Mouse (Mus musculus) retina, postnatal 1 day (tissue): Measurements from ENCODE around the gene Fbxo27.
"Not testable (repeated sequence)": the region's sequence is repeated elsewhere in the genome, so short reads cannot be mapped to it uniquely, and the experiment has no call there.

Experiments
- DNase-seq: peaks from one replicate; pipeline ENCODE4 v3.0.0-alpha.2; 2012

Fbxo27 gene

GRCm38 (mm10) chr7:28692545-28693320 lies at the start of gene Fbxo27:
Gene Fbxo27, plus strand, starts transcription at chr7:28692849.
- peak; percentile 95 for DNase-seq

DNA sequence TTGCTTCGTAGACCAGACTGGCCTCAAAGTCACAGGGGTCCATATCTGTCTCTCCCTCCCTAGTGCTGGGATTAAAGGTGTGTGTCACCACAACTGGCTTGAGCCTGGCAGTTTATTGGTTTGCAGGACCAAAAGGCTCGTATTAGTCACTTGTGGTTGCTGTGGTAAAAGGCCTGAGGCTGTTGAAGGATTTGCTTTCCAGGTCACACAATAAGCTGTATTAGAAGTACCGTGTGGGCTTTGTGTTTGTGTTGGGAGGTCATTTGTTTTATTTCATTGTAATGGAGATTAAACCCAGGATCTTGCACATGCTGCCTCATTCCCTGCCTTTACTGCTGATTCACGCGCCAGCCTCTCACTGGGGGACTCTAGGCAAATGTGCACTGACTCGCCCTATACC lies 47.3 kb upstream of the Fbxo27 start:
- DNase-seq, result no peak

GRCm38 (mm10) chr7:28645947-28646475 lies 46.6 kb upstream of the Fbxo27 start:
- DNase-seq, result no peak

DNA sequence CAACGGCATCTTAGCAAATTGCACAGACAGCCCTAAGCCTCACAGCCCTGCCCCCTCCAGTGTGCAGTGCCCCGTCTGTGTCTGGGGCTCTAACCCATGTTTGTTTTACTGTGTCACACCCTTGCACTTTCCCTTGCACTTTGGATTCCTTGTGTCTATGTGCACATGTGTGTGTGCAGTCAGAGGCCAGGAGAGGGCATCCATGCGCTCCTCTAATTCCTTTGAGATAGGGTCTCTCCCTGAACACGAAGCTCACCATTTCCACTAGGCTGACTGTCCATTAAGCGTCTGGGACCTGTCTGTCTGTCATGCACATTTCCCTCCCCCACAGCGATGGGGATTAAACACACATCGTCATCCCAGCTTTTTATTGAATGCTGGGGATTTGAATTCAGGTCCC lies 45.6 kb upstream of the Fbxo27 start:
- DNase-seq, result peak; percentile 52

DNA sequence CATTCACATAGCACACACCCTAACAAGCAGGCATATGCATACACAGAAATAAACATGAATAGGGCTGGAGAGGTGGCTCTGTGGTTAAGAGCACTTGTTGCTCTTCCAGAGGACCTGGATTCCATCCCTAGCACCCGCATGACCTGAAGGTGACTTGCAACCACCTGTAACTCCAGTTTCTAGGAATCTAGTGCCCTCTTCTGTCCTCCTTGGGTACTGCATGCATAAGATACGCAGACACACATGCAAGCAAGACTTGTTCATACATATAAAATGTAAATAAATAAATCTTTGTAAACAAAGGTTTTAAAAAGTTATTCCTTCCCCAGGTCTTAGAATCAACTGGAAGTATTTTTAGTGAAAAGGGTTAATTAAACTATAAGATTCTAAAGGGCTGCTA lies 41.5 kb upstream of the Fbxo27 start:
- no peak for DNase-seq

DNA sequence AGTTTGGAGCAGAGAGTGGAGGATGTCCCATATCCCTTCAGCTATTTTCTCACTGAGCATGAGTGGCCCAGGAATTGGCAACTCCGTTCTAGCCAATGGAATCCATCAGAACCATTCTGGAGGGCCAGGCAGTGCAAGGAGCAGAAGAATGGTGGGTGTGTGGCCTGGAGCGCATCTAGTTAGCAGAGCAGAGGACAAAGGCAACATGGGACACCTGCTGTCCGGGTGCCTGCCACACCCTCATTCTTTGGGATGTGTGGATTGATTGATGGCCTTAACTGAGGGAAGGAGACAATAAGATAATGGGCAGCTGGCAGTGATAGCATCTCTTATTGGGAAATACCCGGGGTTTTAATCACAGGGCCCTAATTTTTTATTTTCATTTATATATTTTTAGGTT lies 36.2 kb upstream of the Fbxo27 start:
- DNase-seq, result no peak

DNA sequence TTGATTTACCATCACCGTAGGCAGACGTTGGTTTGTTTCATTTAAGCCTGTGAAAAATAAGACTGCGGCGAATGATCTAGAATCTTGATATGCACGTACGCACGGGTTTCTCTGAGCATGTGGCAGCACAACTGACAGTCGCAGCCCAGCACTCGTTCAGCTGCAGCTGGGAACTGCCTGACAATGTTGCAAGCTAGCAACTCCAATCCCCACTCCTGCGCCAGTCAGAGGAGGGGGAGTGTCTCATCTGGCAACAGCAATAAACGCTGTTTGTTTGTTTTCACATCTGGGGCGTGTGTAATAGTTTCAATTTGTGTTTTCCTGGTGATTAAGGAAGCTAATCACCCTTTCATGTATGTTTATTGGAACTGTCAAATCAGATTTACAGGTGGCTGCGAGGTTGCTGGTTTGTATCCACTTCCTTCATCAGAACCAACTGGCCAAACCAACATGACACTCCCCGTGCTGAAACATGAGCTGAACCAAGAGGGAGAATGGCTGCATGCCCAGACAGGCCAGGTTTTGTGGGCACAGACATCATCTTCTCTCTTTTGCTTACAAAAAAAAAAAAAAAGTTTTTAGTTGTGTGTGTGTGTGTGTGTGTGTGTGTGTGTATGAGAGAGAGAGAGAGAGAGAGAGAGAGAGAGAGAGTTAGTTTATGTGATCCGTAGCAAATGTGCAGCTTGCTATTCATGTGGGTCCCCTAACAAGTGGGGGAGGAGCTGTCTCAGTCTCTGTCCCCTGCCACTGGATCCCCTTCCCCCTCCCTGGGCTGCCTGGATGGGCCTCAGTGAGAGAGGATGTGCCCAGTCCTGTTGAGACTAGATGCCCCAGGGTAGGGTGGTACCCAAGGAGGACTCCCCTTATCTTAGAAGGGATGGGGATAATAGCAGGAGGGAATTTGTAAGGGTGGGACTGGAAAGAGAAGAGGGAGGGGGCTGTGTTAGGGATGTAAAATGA lies 26.7 kb upstream of the Fbxo27 start:
- peak; percentile 53 for DNase-seq

- DNase-seq, result no peak
These were observed 21.5 kb upstream of the Fbxo27 start for GRCm38 (mm10) chr7:28671172-28671571.

DNA sequence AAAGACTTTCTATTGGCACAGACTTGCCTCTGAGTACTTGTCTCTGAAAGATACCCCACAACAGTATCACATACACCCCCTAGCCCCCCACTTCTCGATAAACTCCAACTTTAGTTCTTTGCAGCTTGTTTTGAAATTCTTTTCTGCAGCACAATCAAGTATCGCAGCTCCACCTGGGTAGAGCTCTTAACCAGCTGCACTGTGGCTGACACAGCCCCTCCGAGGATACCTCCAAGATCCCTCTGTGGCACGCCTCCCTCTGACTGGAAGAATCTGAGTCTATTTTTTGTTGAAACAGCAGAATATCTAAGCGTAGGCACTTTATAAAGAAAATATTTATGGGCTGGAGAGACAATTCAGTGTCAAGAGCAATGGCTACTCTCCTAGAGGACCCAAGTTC lies 20.4 kb upstream of the Fbxo27 start:
- no peak for DNase-seq

DNA sequence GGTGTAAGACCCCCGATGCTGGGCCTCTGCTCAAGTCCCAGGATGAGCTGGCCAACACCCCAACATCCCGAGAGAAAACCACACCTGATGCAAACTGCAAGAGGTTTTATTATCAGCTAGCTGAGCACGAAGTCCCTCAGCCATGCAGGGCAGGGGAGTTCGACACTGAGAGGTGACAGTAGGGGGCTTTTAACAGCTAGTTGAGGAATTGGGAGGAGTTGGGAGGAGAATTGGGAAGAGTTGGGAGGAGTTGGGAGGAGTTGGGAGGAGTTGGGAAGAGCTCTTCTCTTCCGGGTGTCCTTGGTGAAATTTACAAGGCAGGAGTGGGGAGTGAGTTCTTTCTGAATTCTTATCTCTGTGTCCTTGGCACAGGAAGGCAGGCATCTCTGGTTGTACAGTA lies 19.9 kb upstream of the Fbxo27 start:
- DNase-seq, result not testable (repeated sequence)

- no peak for DNase-seq
These were observed 17.7 kb upstream of the Fbxo27 start for GRCm38 (mm10) chr7:28674994-28675393.

DNA sequence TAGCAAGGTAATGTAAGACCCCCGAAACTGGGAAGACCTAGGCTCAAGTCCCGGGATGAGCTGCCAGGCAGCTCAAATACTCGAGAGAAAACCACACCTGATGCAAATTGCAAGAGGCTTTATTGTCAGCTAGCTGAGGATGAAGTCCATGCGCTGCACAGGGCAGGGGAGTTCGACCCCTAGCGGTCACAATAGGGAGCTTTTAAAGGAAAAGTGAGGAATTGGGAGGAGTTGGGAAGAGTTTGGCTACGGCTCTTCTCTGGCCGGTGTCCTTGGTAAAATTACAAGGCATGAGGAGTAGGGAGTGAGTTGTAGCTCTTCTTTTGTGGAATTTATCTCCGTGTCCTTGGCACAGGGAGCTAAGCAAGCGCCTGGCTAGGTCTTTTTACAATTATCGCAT lies 16.9 kb upstream of the Fbxo27 start:
- peak; percentile 51 for DNase-seq

DNA sequence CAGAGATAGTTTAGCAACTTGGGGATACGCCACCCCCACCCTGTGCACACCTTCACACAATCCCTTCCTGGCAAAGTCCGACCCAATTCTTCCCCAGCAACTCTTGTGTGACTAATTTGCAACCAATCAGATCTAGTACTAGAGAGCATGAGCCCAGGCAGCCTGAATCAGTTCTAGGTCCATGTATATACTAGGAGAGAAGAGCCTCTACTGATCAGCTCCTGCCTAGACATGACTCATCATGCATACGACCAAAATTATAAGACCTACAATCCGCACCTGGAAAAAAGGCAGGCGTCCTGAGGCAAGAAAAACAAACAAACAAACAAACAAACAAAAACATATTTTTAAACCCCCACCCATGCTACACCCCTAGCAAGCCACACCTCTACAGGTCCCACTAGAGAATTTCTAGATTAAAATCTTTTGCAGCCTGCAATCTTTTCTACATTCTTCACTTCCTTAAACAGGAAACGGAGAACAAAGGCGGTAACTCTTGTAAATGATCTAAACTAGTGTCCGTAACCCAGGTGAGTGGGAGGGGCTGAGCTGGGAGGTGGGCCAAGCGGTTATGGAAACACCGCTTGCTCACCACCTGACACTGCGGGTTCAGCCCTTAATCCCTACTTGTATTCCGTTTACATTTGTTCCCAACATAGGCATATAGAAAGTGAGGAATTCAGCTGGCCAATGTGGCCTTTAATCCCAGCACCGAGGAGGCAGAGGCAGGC lies 15.7 kb upstream of the Fbxo27 start:
- DNase-seq, result no peak

GRCm38 (mm10) chr7:28677624-28678023 lies 15.0 kb upstream of the Fbxo27 start:
- no peak for DNase-seq

- DNase-seq, result no peak
These were observed 1.6 kb upstream of the Fbxo27 start for GRCm38 (mm10) chr7:28691075-28691474.

GRCm38 (mm10) chr7:28693321-28693966 lies 795 bp downstream of the Fbxo27 start:
- peak; percentile 98 for DNase-seq

DNA sequence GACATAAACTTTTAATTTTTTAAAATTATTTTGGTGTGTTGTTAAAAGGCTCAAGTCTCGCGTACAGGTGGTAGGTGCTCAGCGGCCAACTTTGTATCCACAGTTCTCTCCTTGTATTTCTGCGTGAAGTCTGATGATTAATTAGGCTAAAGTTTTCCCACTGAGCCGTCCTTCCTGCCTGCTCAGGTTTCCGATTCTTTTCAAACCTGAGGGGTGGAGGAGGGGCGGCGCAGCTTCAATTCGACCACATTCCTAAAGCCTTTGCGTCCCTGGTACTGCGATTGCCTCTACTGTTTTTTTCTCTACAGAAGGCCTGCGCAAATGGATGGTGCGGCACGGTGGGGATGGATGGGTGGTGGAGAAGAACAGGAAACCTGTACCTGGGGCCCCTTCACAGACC lies 1.8 kb downstream of the Fbxo27 start:
- no peak for DNase-seq

DNA sequence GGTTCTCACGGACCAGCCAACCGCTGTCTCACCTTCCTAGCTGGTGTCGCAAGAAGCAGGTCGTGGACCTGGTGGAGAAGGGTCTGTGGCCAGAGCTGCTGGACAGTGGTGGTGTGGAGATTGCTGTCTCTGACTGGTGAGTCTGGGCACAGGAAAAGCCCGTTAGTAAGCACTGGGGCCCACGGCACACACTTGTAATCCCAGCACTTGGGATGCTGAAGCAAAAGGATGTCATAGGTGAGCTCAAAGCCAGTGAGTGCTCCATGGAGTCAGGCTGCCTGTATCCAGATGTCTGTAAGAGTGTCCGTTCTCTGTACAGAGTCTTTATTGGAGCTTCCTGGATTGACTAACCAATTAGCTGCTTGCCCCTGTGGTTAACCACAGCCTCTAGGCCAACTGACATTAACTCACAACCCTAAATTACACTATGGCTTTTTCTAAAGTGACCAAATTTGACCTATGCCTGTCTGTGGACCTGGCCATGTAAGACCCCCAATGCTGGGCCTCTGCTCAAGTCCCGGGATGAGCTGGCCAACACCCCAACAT lies 2.4 kb downstream of the Fbxo27 start:
- no peak for DNase-seq

- DNase-seq, result no peak
These were observed 4.6 kb downstream of the Fbxo27 start for GRCm38 (mm10) chr7:28697277-28697676.

DNA sequence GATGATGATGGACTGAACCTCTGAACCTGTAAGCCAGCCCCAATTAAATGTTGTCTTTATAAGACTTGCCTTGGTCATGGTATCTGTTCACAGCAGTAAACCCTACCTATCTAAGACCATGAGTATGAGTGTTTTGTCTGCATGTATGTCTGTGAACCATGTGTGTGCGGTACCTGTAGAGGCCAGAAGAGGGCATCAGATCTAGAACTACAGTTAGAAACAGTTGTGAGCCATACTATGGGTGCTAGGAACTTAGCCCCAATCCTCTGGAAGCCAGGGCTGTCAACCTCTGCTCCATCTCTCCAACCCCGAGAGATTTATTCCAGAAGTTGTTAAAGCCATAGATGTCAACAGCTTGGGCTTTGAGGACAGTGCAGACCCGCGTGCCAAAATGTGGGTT lies 7.6 kb downstream of the Fbxo27 start:
- DNase-seq, result no peak

DNA sequence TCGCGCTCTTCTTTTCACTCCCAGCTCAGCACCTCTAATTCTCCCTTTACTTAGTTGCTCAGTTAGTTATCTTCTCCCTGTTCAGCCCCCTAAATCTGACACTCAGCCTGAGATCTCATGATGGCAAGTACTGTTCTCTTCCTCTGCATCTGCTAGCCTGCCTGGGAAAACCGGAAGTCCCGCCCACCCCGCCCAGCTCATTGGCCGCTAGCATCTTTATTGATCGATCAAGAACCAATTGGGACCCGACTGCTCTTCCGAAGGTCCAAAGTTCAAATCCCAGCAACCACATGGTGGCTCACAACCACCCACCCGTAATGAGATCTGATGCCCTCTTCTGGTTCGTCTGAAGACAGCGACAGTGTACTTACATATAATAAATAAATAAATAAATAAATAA lies 8.7 kb downstream of the Fbxo27 start:
- not testable (repeated sequence) for DNase-seq

DNA sequence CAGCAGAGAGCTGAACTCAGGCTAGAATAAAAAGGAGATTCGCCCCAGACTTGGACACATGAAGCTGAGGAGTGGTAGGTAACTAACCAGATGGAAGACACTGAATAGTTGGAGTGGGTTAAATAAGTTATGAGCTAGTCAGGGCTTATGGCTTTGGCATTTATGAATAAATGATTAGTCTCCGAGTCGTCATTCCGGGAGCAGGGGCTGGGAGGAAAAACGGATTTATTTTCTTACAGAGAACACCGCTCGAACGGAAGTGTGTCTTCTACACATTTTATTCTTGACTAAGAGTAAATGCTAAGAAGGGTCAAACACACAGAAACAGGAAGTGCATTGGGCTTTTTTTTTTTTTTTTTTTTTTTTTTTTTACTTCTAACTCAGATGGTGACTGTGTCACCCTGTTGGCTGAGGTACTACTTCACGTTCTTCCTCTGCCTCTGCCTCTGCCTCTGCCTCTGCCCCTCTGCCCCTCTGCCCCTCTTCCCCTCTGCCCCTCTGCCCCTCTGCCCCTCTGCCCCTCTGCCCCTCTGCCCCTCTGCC lies 10.0 kb downstream of the Fbxo27 start:
- no peak for DNase-seq
